Mouse (Mus musculus): ENCODE measurements around the gene Ssrp1.

The Ssrp1 gene

DNA sequence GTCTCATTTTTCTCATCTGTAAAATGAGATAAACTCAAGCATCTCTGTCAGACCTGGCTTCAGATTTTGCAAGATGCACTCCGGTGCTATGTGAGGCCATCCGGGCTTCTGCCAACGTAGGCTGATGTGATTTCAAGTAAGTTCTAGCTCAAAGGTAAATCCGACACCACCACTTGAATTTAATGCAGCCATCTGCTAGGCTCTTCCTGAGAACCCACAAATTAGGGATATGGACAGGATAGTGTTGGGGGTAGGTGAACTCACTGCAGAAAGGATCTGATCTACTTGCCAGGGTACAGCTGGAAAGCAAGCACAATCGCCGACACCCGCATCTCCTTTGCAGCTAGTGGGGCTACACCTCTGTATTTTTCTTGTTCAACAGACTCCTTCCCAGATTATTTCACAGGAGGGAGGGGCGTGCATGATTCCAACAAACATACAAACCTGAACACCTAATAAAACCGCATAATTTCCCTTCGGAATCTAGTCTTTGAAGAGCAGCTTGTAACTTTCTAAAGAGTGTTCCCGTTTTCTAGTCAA, 457 bp upstream of the Ssrp1 start:
- DNase-seq (ENCODE audit: low spot score in 2 of 2): no peak

DNA sequence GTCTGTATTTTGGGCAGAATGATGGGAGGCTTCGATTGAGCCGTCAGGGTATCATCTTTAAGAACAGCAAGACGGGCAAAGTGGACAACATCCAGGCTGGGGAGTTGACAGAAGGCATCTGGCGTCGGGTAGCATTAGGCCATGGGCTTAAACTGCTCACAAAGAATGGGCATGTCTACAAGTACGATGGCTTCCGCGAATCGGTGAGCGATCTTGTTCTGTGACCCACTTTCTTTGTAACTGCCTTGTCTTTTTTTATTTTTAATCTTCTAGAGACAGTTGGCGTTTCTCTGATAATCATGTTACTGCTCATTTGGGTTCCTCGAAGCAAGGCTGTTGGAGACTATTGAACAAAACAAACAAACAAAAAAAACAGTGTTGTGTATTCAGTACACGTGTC, 1.3 kb downstream of the Ssrp1 start:
- no peak for DNase-seq (ENCODE audit: low spot score in 2 of 2)

DNA sequence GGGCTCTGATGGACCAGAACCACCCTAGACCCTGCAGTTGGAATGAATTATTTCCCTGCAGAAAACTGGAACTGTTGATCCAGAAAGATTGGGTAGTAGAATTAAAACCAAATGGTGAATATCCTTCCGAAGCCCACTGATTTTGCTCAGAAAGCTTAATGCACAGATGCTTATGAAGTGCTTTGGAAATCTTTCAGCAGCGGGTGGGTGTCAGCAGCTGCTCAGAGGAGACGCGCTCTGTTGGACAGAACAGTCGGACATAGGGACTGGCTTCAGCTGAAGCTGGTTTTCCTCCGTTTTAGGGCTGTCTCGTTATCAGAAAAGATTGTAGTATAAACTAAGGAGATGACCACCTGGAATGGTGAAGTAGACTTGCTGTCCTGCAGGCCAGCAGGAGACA, 6.6 kb downstream of the Ssrp1 start:
- DNase-seq (ENCODE audit: low spot score in 2 of 2): no peak

DNA sequence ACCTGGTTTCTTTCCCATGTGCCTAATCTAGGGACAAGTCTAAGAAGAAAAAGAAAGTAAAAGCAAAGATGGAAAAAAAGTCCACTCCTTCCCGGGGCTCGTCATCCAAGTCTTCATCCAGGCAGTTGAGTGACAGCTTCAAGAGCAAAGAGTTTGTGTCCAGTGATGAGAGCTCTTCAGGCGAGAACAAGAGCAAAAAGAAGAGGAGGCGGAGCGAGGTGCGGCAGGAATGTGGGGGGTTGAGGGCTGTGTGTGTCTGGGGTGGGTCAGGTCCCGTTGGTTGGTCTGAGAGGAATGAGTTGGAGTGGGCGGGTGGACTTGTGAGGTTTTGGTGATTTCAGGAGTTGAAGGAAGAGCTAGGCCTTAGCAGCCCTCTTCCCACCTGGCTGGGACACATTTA, 9.2 kb downstream of the Ssrp1 start:
- no peak for DNase-seq (ENCODE audit: low spot score in 2 of 2)

DNA sequence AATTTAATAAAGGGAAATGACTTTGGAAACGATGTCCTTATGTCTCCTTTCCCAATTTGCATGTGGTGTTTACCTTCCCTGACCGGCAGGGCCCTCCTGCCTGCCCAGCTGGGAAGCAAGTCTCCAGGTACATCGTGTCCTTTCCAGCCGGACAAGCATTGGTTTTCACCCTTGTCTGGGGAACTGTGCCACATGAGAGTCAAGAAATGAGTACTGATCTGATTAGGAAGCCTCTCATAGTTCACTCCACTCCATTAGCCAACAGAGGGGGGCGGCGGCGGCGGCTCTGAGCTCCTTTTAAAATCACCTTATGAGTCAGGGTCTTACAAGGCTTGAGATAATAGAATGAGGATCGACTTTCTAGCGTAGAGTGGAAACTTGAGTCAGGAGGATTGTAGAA, 10.0 kb downstream of the Ssrp1 start:
- DNase-seq (ENCODE audit: low spot score in 2 of 2): no peak

DNA sequence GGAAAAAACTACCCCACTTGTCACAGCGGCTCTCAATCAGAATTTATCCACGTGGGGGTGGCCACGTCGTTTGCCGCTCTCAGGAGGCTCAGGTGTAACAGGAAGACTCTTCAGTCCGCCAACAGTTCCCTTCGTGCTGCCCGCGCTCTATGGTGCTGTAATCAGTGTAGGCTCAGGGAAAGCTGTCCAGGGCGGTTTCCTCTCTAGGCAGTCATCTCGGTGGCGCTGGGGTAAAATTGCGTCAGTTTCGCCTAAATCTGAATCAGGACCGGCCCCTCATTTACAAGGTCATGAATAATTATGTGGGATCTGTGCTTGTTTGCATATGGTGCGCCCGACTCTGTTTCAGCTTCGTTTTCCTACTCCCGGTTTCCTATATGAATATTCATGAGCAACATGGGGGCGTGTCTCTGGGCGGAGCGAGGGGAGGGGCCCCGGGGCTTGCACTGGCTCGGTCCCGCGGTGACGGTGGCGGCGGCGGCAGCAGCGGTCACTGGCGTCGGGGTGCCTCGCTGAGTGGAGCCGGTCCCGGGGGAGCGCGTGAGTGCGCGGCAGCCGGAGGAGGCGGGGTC, 10.6 kb downstream of the Ssrp1 start, which contains the start of gene Tnks1bp1:
Gene Tnks1bp1, plus strand, starts transcription at position 427 of the 572 bp plus-strand sequence.
- DNase-seq (ENCODE audit: low spot score in 2 of 2): peak; percentile 92 to 95

DNA sequence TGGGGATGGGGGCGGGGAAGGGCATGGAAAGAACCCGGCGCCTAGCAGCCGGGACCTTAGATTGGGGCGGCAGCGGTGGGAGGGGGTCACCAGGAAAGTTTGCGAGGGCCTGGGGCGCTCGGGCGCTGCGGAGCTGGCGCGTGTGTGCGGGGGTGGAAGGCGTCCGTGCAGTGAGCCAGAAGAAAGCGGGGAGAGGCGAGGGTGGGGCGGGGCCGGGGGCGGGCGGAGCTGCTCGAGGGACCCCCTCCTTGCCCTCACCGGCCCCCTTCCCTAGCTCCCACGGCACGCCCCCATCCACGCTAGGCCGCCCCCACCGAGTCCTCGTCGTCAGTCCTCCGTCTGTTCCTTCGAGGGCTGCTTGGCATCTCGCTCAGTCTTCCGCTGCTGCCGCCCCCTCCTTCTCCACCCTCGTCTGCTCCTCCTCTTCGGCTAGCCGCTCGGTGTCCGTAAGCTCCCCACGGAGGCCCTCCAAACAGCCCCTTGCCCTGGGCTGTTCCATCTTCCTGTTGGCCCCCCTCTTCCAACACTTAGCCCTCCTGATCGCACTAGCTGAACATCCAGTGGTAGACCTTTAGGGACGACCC, 11.2 kb downstream of the Ssrp1 start:
- DNase-seq (ENCODE audit: low spot score in 2 of 2): peak; percentile 43 to 60

DNA sequence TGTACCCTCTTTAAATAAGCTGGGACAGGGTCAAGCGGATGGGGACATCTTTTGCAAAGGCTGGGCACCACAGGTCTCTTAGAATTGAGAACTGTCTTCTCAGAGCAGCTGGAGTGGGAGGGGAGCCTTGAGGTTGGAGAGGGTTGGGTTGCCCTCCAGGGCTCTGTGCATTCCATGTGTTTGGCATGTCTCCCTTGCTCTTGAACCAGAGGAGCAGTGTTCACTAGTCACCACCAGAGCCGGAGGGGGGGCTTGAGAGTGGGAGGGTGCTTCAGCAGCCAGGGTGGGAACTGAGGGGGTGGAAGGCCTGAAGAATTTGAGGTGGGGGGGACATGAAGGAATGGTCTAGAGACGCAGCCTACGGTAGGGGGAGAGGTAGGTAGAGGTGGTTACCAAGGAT, 12.2 kb downstream of the Ssrp1 start:
- DNase-seq (ENCODE audit: low spot score in 2 of 2): no peak

DNA sequence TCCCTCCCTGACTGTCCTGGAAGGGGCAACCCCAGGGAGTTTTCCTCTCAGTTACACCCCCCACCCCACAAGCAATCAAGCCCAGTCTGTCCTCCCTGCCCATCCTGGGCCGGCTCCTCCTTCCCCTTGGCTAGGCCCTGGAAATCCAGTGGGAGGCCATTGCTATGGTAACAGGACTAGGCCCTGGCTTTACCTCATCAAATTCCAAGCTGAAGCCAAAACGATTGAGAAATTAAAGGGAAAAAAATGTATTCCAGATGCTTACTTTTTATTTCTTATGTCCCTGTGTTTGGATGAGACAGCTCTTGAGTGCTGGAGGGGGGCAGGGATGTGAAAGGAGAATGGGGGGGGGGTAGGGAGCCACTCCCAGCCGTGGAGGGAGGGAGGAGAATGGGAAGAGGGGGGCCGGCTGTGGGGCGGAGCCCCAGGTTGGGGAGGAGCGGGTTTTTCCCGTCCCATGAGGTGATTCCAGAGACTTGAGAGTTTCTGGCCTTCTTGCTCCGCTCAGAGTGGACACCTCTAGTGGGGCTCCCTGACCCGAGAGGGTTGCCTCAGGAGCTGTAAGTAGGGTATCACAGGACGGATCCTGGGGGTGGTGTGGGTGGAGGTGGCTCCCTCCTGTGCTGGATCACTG, 13.1 kb downstream of the Ssrp1 start:
- DNase-seq (ENCODE audit: low spot score in 2 of 2): no peak

DNA sequence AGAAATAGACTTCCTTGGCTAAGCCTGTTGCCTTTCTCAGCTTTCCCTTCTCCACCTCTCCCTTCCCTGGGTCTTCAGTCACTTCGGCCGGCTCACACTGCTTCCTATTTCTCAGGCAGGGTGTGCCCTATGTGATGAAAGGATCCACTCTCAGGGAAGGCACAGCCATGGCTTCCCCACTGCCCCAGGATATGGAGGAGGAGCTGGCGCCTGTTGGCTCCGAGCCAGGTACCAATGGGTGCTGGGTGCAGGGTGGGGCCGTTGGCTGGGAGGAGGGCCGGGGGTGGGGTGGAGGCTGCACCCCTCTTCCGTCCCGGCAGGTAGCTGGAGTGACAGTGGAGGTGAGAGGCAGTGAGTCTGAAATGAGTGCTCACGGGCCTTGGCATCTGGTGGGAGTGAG, 13.7 kb downstream of the Ssrp1 start:
- peak in 1 of 2 experiments; percentile 38 for DNase-seq (ENCODE audit: low spot score in 2 of 2)

DNA sequence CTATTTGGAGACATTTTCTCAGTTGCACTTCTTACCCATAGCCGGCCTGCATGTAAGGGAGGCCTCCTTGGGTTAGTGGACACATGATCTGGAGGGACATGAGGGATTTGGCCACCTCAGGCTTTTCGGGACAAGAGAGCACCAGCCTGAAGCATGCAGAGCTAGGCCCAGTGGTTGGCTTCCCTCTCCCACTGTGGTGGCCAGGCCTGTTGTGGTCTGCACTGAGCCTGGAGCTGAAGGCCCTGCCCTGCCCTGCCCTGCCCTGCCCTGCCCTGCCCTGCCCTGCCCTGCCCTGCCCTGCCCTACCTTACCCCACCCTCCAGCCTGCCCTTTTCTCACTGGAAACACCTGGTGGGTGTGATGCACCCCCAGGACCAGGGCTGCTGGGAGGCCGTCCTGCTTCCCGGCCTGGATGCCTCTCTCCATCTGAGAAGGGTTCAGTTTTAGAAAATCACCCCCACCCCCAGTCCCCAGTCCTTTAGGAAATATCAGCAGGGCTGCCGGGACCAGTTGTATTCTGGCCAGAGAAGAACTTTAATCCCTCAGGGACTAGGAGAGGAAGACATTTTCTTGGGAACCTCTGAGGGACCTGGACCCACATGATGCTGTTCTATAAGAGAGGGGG, 16.3 kb downstream of the Ssrp1 start:
- no peak for DNase-seq (ENCODE audit: low spot score in 2 of 2)

DNA sequence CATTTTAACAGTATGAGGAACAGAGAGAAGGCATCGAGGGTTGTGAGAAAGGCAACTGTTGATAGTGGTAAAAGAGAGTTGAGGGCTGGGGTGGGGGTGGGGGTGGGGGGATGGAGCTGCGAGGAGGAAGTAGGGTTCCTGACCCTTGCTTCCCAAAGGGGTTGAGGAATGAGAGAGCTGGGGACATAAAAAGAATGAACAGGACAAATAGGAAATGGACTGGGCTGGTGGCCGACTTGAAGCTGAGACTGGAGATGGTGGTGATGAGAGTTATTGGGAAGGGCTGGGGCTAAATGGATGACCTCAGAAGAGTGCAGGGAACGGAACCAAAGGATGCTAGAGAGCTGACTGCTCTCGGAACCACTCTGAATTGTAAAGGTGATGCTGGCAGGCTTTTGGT, 19.7 kb downstream of the Ssrp1 start:
- DNase-seq (ENCODE audit: low spot score in 2 of 2): no peak

DNA sequence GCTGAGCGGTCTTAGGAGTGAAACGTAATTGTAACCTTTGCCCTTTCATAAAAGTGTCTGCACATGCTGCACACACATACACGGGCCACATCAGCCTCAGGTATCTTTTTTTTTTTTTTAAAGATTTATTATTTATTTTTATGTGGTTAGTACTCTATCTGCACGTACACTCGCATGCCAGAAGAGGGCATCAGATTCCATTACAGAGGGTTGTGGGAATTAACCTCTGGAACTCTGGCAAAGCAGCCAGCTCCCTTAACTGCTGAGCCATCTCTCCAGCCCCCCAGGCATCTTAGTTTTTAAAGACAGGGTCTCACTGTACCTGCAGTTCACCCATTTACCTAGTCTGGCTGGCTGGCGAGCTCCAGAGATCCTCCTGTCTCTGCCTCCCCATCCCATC, 22.6 kb downstream of the Ssrp1 start:
- no peak for DNase-seq (ENCODE audit: low spot score in 2 of 2)

DNA sequence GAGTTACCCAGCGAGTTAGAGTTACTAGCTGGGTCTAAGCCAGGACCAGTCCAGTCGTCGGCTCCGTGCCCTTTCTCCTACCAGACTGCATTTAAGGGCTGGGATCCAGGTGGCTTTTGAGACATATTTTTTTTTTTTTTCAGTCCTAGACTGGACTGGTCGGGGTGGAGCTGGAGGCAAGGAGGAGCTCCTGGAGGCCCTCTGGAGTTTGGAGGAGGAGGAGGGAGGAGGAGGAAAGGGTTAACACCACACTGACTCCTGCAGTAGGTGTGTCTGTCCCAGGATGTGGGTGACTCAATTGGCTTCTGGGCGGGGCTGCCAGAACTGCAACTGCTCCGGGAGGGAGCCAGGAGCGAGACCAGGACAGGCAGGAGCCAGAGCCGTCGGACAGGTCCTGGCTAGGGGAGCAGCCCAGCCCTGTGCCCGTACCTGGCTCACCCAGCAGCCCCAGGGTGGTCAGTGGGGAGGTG, 23.6 kb downstream of the Ssrp1 start:
- no peak for DNase-seq (ENCODE audit: low spot score in 2 of 2)

DNA sequence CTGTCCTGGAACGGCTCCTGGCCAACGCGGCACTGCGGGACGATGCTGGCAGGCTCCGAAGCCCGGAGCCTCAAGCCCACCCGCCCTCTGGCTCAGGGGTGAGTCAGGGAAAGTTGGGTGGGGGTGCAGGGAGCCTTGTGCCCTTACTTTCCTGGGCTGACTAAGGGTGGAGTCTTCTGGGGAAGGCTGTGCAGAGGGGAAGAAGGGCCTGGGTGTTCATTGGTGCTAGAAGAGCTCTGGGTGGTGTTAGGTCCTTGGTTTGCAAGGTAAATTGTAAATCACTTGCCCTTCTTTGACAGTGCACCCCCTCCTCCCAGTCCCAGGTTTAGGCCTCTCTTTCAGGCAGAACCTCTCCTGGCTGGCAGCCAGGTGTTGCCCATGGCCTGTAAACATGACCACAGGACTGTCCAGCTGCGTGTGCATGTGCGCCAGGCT, 24.1 kb downstream of the Ssrp1 start:
- DNase-seq (ENCODE audit: low spot score in 2 of 2): no peak

DNA sequence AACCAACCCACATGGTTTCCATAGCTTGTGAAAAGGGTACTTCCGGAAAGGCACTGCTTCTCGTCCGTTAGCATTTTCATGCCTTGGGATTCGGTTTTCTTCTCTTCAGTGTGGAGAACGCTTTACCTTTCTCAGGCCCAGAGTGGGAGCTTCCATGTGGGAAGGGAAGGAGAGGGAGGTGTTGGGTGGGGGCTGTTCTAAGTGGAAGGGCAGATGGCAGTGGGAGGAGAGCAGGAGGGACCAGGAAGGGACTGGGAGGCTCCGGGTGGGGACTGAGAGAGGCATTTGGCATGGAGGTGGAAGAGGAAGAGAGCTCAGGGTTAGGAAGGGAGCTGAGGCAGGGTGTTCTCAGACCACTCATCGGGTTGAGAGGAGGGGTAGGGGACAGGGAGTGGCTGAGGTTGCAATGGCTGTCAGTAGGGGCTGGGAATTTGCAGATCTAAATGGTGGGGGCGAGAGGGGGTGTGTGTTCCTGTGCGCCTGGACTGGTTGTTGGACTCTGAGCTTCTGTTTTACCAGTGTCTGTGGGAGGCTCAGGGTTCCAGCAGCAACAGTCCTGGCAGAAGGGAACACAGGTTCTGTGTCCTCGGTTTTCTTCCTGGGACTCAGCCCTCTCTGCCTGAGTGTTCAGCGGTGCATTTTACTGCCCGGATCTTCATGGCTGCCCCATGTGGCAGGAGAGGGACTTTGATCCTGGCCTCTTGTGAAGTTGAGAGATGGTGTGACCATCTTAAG, 28.3 kb downstream of the Ssrp1 start:
- no peak for DNase-seq (ENCODE audit: low spot score in 2 of 2)

DNA sequence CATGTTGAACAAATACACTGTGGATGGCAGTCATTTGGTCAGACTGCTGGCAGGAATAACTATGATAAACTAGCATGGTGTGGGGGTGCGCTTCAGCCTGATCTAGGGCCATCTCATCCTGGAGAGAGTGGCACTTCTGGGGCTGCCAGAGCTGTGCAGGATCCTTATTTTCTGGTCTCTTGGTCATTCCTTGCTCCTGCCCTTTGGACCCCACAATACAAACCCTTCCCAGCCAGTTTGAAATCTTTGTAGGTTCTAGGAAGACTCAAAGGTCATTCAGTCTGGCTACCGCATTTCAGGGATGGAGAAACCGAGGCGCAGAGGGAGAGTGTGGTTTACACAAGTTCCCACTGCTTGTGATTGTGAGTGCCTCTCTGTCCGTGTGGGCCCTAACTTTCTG, 29.9 kb downstream of the Ssrp1 start:
- no peak for DNase-seq (ENCODE audit: low spot score in 2 of 2)

DNA sequence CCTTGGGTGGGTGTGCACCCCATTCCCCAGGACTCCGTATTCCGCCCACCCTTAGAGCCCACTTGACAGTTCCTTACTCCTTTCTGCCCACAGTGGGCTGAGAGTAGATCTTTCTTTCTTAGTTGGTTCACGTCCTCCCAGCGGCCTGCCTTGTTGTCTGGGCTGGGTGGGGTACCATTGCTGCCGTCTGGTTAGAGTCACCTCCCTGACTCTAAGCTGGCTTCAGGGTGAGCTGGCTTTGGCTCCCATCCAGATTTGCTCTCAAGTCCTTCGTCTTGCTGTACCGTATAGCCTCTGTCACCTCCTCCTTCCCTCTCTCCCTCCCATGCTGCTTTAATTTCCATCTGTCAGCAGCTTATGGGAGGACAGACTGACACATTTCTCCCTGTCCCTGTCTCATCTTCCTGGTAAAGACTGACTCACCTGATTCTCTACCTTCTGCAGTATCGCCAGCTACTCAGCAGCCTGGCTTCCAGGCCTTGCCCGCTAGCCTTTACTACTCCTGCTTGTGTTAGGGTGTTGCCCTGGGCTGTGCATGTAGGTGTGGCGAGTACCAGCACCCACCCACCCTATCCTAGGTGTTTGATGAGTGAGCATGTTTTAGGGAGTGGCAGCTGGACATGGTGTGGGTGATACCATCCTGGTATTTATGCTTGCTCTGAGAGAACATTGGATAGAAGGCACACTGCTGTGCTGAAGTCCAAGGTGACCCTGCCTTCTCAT, 31.0 kb downstream of the Ssrp1 start:
- no peak for DNase-seq (ENCODE audit: low spot score in 2 of 2)

DNA sequence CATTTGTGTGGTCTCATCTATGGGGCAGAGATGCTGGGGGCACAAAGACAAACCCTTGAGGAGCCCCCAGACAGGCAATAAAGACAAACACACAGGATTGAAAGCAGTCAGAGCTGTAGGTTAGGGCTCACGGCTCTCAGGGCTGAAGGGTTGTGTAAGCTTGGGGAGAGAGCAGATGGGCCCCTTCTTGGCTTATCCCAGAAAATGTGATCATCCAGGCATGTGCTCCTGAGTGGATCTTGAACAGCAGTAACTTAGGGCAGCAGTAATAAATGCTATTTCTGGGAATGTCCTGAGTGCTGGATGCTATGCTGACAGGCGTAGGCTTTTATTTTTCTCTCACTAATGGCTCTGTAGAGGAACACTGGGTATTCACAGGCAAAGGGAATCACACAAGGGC, 31.6 kb downstream of the Ssrp1 start:
- no peak for DNase-seq (ENCODE audit: low spot score in 2 of 2)

DNA sequence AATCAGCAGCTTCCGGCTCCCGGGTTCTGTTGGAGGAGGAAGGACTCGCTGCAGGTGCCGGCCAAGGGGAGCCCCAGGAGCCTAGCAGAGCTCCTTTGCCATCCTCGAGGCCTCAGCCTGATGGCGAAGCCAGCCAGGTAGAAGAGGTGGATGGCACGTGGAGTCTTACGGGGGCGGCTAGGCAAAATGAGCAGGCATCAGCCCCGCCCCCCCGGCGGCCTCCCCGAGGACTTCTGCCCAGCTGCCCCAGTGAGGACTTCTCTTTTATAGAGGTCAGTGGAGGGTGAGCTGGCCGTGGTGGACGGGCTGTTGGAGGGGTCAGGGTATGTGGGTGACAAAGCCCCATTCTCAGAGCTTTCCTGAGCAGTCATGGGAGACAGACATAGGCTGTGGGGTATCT, 33.1 kb downstream of the Ssrp1 start:
- DNase-seq (ENCODE audit: low spot score in 2 of 2): no peak

DNA sequence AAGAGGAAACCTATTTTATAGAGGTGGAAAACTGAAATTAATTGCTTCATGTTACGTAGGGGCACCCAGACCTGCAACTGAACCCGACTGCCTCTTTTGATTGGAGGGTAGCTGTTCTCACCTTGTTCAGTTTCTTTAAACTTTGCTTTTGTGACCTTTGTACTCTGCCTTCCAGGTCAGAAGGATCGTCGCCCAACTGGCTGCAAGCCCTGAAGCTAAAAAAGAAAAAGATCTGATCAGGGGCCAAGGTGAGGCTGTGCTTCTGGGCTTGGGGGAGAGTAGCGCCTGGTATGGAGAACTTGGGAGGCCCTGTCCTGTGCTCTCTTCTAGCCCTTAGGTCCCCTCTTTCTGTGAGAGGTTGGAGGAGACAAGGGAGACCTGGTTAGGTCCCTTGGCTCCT, 34.9 kb downstream of the Ssrp1 start:
- DNase-seq (ENCODE audit: low spot score in 2 of 2): no peak
